Mouse (Mus musculus): ENCODE measurements around the gene Anapc15. TPM values are rescaled to one million over a fixed set of nuclear protein-coding genes. Genes with fewer than 3 reads are reported as not detected.
"Not testable (repeated sequence)": the region's sequence is repeated elsewhere in the genome, so short reads cannot be mapped to it uniquely, and the experiment has no call there.

Anapc15 gene
- polyA plus RNA-seq, 1 experiment from 2014 or later, result 66.3 TPM

- no peak for ATAC-seq
- 92% methylated on average over 4 of the region's 4 CpGs for WGBS
- H3K27ac ChIP-seq (ENCODE audit: low read length), result no peak overlapping the region
- no peaks in the 10 kb centered on the region for H3K27me3 ChIP-seq (replicated peaks; ENCODE audit: control insufficient read depth, insufficient read depth, low read length)
- no peak overlapping the region for H3K4me3 ChIP-seq (ENCODE audit: low read length)
- H3K4me2 ChIP-seq (ENCODE audit: low read depth, low read length), result no peak overlapping the region
- H3K36me3 ChIP-seq (ENCODE audit: control insufficient read depth, insufficient read depth, low read length), result no peaks in the 10 kb centered on the region
- H3K9ac ChIP-seq (ENCODE audit: low read depth, low read length), result no peak overlapping the region
- H3K9me3 ChIP-seq (ENCODE audit: control insufficient read depth, low read length), result no peaks in the 10 kb centered on the region
- H3K4me1 ChIP-seq (ENCODE audit: control insufficient read depth, insufficient read depth, low read length), result peaks cover 12% of the 10 kb centered on the region
Observed at GRCm38 (mm10) chr7:101935957-101936356, 72.4 kb downstream of the Anapc15 start.

GRCm38 (mm10) chr7:101936996-101937395 is 73.5 kb downstream of the Anapc15 start:
- peaks cover 12% of the 10 kb centered on the region for H3K4me1 ChIP-seq (ENCODE audit: control insufficient read depth, insufficient read depth, low read length)
- WGBS, result 96% methylated on average over 4 of the region's 4 CpGs
- no peak for ATAC-seq
- no peaks in the 10 kb centered on the region for H3K27me3 ChIP-seq (replicated peaks; ENCODE audit: control insufficient read depth, insufficient read depth, low read length)
- H3K9me3 ChIP-seq (ENCODE audit: control insufficient read depth, low read length), result no peaks in the 10 kb centered on the region
- H3K36me3 ChIP-seq (ENCODE audit: control insufficient read depth, insufficient read depth, low read length), result no peaks in the 10 kb centered on the region
- H3K4me2 ChIP-seq (ENCODE audit: low read depth, low read length), result no peak overlapping the region
- H3K9ac ChIP-seq (ENCODE audit: low read depth, low read length), result no peak overlapping the region
- no peak overlapping the region for H3K4me3 ChIP-seq (ENCODE audit: low read length)
- no peak overlapping the region for H3K27ac ChIP-seq (ENCODE audit: low read length)

- no peak overlapping the region for H3K9ac ChIP-seq (ENCODE audit: low read depth, low read length)
- H3K27me3 ChIP-seq (replicated peaks; ENCODE audit: control insufficient read depth, insufficient read depth, low read length), result no peaks in the 10 kb centered on the region
- no peak for ATAC-seq
- H3K4me1 ChIP-seq (ENCODE audit: control insufficient read depth, insufficient read depth, low read length), result peaks cover 7% of the 10 kb centered on the region
- no peak overlapping the region for H3K4me3 ChIP-seq (ENCODE audit: low read length)
- H3K36me3 ChIP-seq (ENCODE audit: control insufficient read depth, insufficient read depth, low read length), result no peaks in the 10 kb centered on the region
- H3K9me3 ChIP-seq (ENCODE audit: control insufficient read depth, low read length), result no peaks in the 10 kb centered on the region
- no peak overlapping the region for H3K4me2 ChIP-seq (ENCODE audit: low read depth, low read length)
- H3K27ac ChIP-seq (ENCODE audit: low read length), result no peak overlapping the region
- WGBS, result 92% methylated on average over 4 of the region's 4 CpGs
Observed at GRCm38 (mm10) chr7:101937569-101937968, 74.1 kb downstream of the Anapc15 start.

GRCm38 (mm10) chr7:101938348-101938747 is 74.8 kb downstream of the Anapc15 start:
- no peaks in the 10 kb centered on the region for H3K36me3 ChIP-seq (ENCODE audit: control insufficient read depth, insufficient read depth, low read length)
- no peak overlapping the region for H3K4me2 ChIP-seq (ENCODE audit: low read depth, low read length)
- no peaks in the 10 kb centered on the region for H3K9me3 ChIP-seq (ENCODE audit: control insufficient read depth, low read length)
- no peak overlapping the region for H3K9ac ChIP-seq (ENCODE audit: low read depth, low read length)
- no peak overlapping the region for H3K4me3 ChIP-seq (ENCODE audit: low read length)
- H3K27me3 ChIP-seq (replicated peaks; ENCODE audit: control insufficient read depth, insufficient read depth, low read length), result no peaks in the 10 kb centered on the region
- no peak for ATAC-seq
- peaks cover 4% of the 10 kb centered on the region; the same call in 1 of the 2 replicates for H3K4me1 ChIP-seq (ENCODE audit: control insufficient read depth, insufficient read depth, low read length)
- WGBS, result 91% methylated on average over 2 of the region's 2 CpGs
- H3K27ac ChIP-seq (ENCODE audit: low read length), result no peak overlapping the region

- H3K27me3 ChIP-seq (replicated peaks; ENCODE audit: control insufficient read depth, insufficient read depth, low read length), result no peaks in the 10 kb centered on the region
- H3K4me3 ChIP-seq (ENCODE audit: low read length), result no peak overlapping the region
- H3K4me1 ChIP-seq (ENCODE audit: control insufficient read depth, insufficient read depth, low read length), result peaks cover 4% of the 10 kb centered on the region; the same call in 1 of the 2 replicates
- H3K36me3 ChIP-seq (ENCODE audit: control insufficient read depth, insufficient read depth, low read length), result no peaks in the 10 kb centered on the region
- H3K9ac ChIP-seq (ENCODE audit: low read depth, low read length), result no peak overlapping the region
- no peak for ATAC-seq
- no peaks in the 10 kb centered on the region for H3K9me3 ChIP-seq (ENCODE audit: control insufficient read depth, low read length)
- 85% methylated on average over 4 of the region's 4 CpGs for WGBS
- H3K4me2 ChIP-seq (ENCODE audit: low read depth, low read length), result no peak overlapping the region
- H3K27ac ChIP-seq (ENCODE audit: low read length), result no peak overlapping the region
Observed at GRCm38 (mm10) chr7:101939758-101940157, 76.2 kb downstream of the Anapc15 start.

GRCm38 (mm10) chr7:101949008-101949407 is 85.5 kb downstream of the Anapc15 start:
- H3K4me3 ChIP-seq (ENCODE audit: low read length); H3K9ac ChIP-seq (ENCODE audit: low read depth, low read length); H3K27me3 ChIP-seq (replicated peaks; ENCODE audit: control insufficient read depth, insufficient read depth, low read length); ATAC-seq; H3K9me3 ChIP-seq (ENCODE audit: control insufficient read depth, low read length); H3K4me1 ChIP-seq (ENCODE audit: control insufficient read depth, insufficient read depth, low read length); H3K4me2 ChIP-seq (ENCODE audit: low read depth, low read length); H3K36me3 ChIP-seq (ENCODE audit: control insufficient read depth, insufficient read depth, low read length); H3K27ac ChIP-seq (ENCODE audit: low read length): not testable (repeated sequence)
- WGBS, result 89% methylated on average over 5 of the region's 5 CpGs

Small RNAs within 50 kb of the gene (microRNA-seq; reads per million reads assigned to microRNA genes)
- not detected for gene Gm22655

Other genes with a start within 250 kb of the Anapc15 start
- gene Clpb, start 200.1 kb upstream of the Anapc15 start, polyA plus RNA-seq (2015; fragmentation: Nextera tagmentation; extraction: Ambion mirVana), result 52.7 and 53.3 TPM in 2 replicates
- gene Phox2a, start 45.4 kb upstream of the Anapc15 start, polyA plus RNA-seq (2015; fragmentation: Nextera tagmentation; extraction: Ambion mirVana), result 2.2 and 2.4 TPM in 2 replicates
- 27.2 and 28.2 TPM in 2 replicates for gene Inppl1, start 25.5 kb upstream of the Anapc15 start, polyA plus RNA-seq (2015; fragmentation: Nextera tagmentation; extraction: Ambion mirVana)
- gene Folr2, start 6.5 kb upstream of the Anapc15 start, polyA plus RNA-seq (2015; fragmentation: Nextera tagmentation; extraction: Ambion mirVana), result 2.6 and 3.2 TPM in 2 replicates
- 201 and 253 TPM in 2 replicates for gene Folr1, start 7.1 kb downstream of the Anapc15 start, polyA plus RNA-seq (2015; fragmentation: Nextera tagmentation; extraction: Ambion mirVana)
- 236 and 245 TPM in 2 replicates for gene Lamtor1, start 42.2 kb downstream of the Anapc15 start, polyA plus RNA-seq (2015; fragmentation: Nextera tagmentation; extraction: Ambion mirVana)
- 0.24 and 0.28 TPM in 2 replicates for gene Tomt, start 42.6 kb downstream of the Anapc15 start, polyA plus RNA-seq (2015; fragmentation: Nextera tagmentation; extraction: Ambion mirVana)
- 9.7 and 10.1 TPM in 2 replicates for gene Lrrc51, start 70.2 kb downstream of the Anapc15 start, polyA plus RNA-seq (2015; fragmentation: Nextera tagmentation; extraction: Ambion mirVana)
- 39.9 and 41.9 TPM in 2 replicates for gene Numa1, start 70.4 kb downstream of the Anapc15 start, polyA plus RNA-seq (2015; fragmentation: Nextera tagmentation; extraction: Ambion mirVana)
- gene Il18bp, start 155.0 kb downstream of the Anapc15 start, polyA plus RNA-seq (2015; fragmentation: Nextera tagmentation; extraction: Ambion mirVana), result 1.9 and 2.1 TPM in 2 replicates
- gene Rnf121, start 201.8 kb downstream of the Anapc15 start, polyA plus RNA-seq (2015; fragmentation: Nextera tagmentation; extraction: Ambion mirVana), result 33.0 and 35.5 TPM in 2 replicates
- 17.7 and 21.6 TPM in 2 replicates for gene Xndc1, start 201.8 kb downstream of the Anapc15 start, polyA plus RNA-seq (2015; fragmentation: Nextera tagmentation; extraction: Ambion mirVana)
- 0.47 and 0.48 TPM in 2 replicates for gene Xntrpc, start 202.0 kb downstream of the Anapc15 start, polyA plus RNA-seq (2015; fragmentation: Nextera tagmentation; extraction: Ambion mirVana)
- not detected in 2 replicates for gene Trpc2, start 219.4 kb downstream of the Anapc15 start, polyA plus RNA-seq (2015; fragmentation: Nextera tagmentation; extraction: Ambion mirVana)
- gene Art1, start 238.0 kb downstream of the Anapc15 start, polyA plus RNA-seq (2015; fragmentation: Nextera tagmentation; extraction: Ambion mirVana), result 0.18 and 0.22 TPM in 2 replicates
- gene Art5, start 245.8 kb downstream of the Anapc15 start, polyA plus RNA-seq (2015; fragmentation: Nextera tagmentation; extraction: Ambion mirVana), result 0.48 and 0.77 TPM in 2 replicates